Comparison of ENCODE assay signal across 18 mouse cellular contexts in the genomic region with DNA sequence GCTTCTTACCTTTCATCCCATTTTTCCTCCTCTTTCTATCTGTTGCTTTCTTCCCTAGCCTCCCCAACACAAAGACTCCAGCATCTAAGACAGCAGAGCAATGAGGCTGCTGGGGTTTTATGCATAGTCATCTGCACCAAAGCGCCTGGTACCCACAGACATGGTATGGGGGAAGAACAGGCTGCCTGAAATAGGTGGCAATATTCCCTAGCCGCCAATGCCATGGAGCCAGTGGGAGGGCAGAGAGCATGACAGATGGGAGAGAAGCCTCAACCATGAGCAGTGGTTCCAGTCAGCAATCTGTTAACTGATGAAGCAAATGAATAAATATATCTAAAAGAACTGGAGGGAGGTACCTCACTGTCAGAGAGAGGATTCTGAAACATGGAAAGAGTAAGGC. TPM values are rescaled to one million over a fixed set of nuclear protein-coding genes. Genes with fewer than 3 reads are reported as not detected.
DNase-seq lines count a peak whose midpoint lies in the region; ATAC-seq and TF ChIP-seq lines count a peak whose summit lies in the region.
"Had no signal": no experiment of that assay in that cellular context is flagged by ENCODE, and none has a peak within 500 bp of the region (broad histone marks: within the 10 kb centered on the region; RNA-seq: fewer than 3 reads in every experiment).

No protein-coding gene starts in this region.

- H3K4me1 ChIP-seq in CH12.LX (ENCODE audit: control insufficient read depth in 1 of 2, insufficient read depth in 2 of 2), result peaks cover 34 to 82% of the 10 kb centered on the region in 2 experiments
- no peaks in the 10 kb centered on the region for H3K4me1 ChIP-seq in hindbrain, embryonic 10.5 days (replicated peaks)
- H3K4me1 ChIP-seq: forebrain, embryonic 12.5 days; neural tube, embryonic 13.5 days had no signal

- H3K9ac ChIP-seq in CH12.LX (ENCODE audit: insufficient read depth, low read depth), result no peak overlapping the region
- H3K9ac ChIP-seq: forebrain, embryonic 12.5 days; heart, embryonic 12.5 days; kidney, embryonic 15.5 days; neural tube, embryonic 13.5 days had no signal

- no peak for TF ChIP-seq RAD21 in CH12.LX (IDR thresholded peaks at IDR 0.05; ENCODE audit: low read depth, low read length)

- H3K9me3 ChIP-seq in CH12.LX (replicated peaks; ENCODE audit: low read length), result no peaks in the 10 kb centered on the region
- no peaks in the 10 kb centered on the region for H3K9me3 ChIP-seq in hindbrain, embryonic 10.5 days
- H3K9me3 ChIP-seq: forebrain, embryonic 12.5 days; heart, embryonic 12.5 days; kidney, embryonic 15.5 days; neural tube, embryonic 13.5 days had no signal

- TF ChIP-seq POLR2A in CH12.LX (IDR thresholded peaks at IDR 0.05; ENCODE audit: low read depth, low read length), result no peak

- H3K36me3 ChIP-seq in CH12.LX (replicated peaks in 1 of 2; ENCODE audit: control insufficient read depth in 1 of 2, insufficient read depth in 1 of 2, low read length in 1 of 2), result peaks cover 5 to 15% of the 10 kb centered on the region in 2 experiments
- H3K36me3 ChIP-seq in hindbrain, embryonic 10.5 days, result no peaks in the 10 kb centered on the region
- H3K36me3 ChIP-seq: forebrain, embryonic 12.5 days; kidney, embryonic 15.5 days had no signal

- peaks cover 86% of the 10 kb centered on the region for H3K79me2 ChIP-seq in CH12.LX (replicated peaks; ENCODE audit: control insufficient read depth, extremely low read depth, insufficient read depth, poor library complexity, severe bottlenecking)

- H3K27me3 ChIP-seq in CH12.LX (replicated peaks), result no peaks in the 10 kb centered on the region
- H3K27me3 ChIP-seq in hindbrain, embryonic 10.5 days (ENCODE audit: insufficient read depth, poor library complexity, severe bottlenecking), result no peaks in the 10 kb centered on the region
- H3K27me3 ChIP-seq: forebrain, embryonic 12.5 days; heart, embryonic 12.5 days; kidney, embryonic 15.5 days; neural tube, embryonic 13.5 days had no signal

- H3K4me2 ChIP-seq in CH12.LX (ENCODE audit: insufficient read depth, low read depth, poor library complexity, severe bottlenecking), result 0 out of 2 replicates have a peak overlapping the region, but pooled peaks have one; percentile 3
- H3K4me2 ChIP-seq: forebrain, embryonic 12.5 days; heart, embryonic 12.5 days; kidney, embryonic 15.5 days; neural tube, embryonic 13.5 days had no signal

- 87% methylated on average over 2 of the region's 2 CpGs for WGBS in hindbrain, embryonic 10.5 days

- dilution Hi-C loops in CH12.LX (cut with MboI; ENCODE audit: extremely low pct_ligation_motif_present, extremely low pct_unique_long_range_greater_than_20kb, low sequenced_read_pairs), result no loop called here

- ATAC-seq in erythroblast, adult 5-6 weeks (replicated peaks; ENCODE audit: low FRiP score, poor library complexity, severe bottlenecking), result 0 out of 2 replicates have a peak, but pooled peaks have one; percentile 44
- ATAC-seq: inflammation-experienced regulatory T-cells, adult 6 months had no signal

- peak overlapping the region; percentile 45; the same call in 1 of the 2 replicates for H3K27ac ChIP-seq in CH12.LX (ENCODE audit: insufficient read depth, low read depth)
- H3K27ac ChIP-seq in hindbrain, embryonic 10.5 days, result no peak overlapping the region
- H3K27ac ChIP-seq: forebrain, embryonic 12.5 days; kidney, embryonic 15.5 days; macrophage; neural tube, embryonic 13.5 days had no signal

- no peak for TF ChIP-seq EP300 in CH12.LX (IDR thresholded peaks at IDR 0.05; ENCODE audit: low read length)

- no peak overlapping the region for H3K4me3 ChIP-seq in CH12.LX (replicated peaks in 1 of 3; ENCODE audit: low read depth in 2 of 3, low read length in 2 of 3, poor library complexity in 1 of 3)
- H3K4me3 ChIP-seq in hindbrain, embryonic 10.5 days, result no peak overlapping the region
- H3K4me3 ChIP-seq: forebrain, embryonic 12.5 days; heart, embryonic 12.5 days; kidney, embryonic 15.5 days; neural tube, embryonic 13.5 days had no signal

- DNase-seq in layer of hippocampus, adult 18-20 months (ENCODE audit: low spot score in 2 of 2), result peak; percentile 78 to 87
- no peak for DNase-seq in layer of hippocampus, postnatal 25 days (ENCODE audit: extremely low spot score in 1 of 2, low spot score in 1 of 2)
- DNase-seq in CH12.LX (ENCODE audit: extremely low read depth), result no peak
- peak; percentile 23 for DNase-seq in cerebellum, adult 11-12 months
- no peak for DNase-seq in hindbrain, embryonic 10.5 days (ENCODE audit: low spot score)
- no peak for DNase-seq in lung, postnatal 36 days
- DNase-seq: adrenal gland, postnatal 25 days; gastrocnemius, postnatal 25 days; heart, postnatal 4 days; retina, postnatal 1 day had no signal

- in situ Hi-C loops in CH12.LX (cut with MboI; ENCODE audit: low pct_ligation_motif_present, low pct_unique_long_range_greater_than_20kb, low sequenced_read_pairs), result no loop called here

- no peak for TF ChIP-seq CTCF in CH12.LX (conservative IDR thresholded peaks at IDR 0.05 in 1 of 2, IDR thresholded peaks at IDR 0.05 in 1 of 2; ENCODE audit: low read depth in 2 of 2, low read length in 2 of 2)

TF ChIP-seq in CH12.LX, 34 proteins besides CTCF, POLR2A, EP300 and RAD21:
- TF ChIP-seq JUND (conservative IDR thresholded peaks at IDR 0.05; ENCODE audit: low read depth, low read length) (no peak), HCFC1 (IDR thresholded peaks at IDR 0.05; ENCODE audit: low read depth, low read length) (no peak), BHLHE40 (IDR thresholded peaks at IDR 0.05; ENCODE audit: low read depth, low read length) (no peak), ZNF384 (IDR thresholded peaks at IDR 0.05; ENCODE audit: low read depth, low read length) (no peak), MAZ (IDR thresholded peaks at IDR 0.05; ENCODE audit: low read depth, low read length) (no peak), SIN3A (IDR thresholded peaks at IDR 0.05; ENCODE audit: low read length) (no peak), ETS1 (conservative IDR thresholded peaks at IDR 0.05; ENCODE audit: low read depth, low read length) (no peak), PAX5 (IDR thresholded peaks at IDR 0.05; ENCODE audit: low read length) (no peak), TCF12 (IDR thresholded peaks at IDR 0.05; ENCODE audit: low read depth, low read length) (no peak), ZC3H11A (IDR thresholded peaks at IDR 0.05; ENCODE audit: low read depth, low read length) (no peak), ELF1 (IDR thresholded peaks at IDR 0.05; ENCODE audit: low read depth, low read length) (no peak), IRF4 (IDR thresholded peaks at IDR 0.05; ENCODE audit: low read depth, low read length) (no peak), USF1 (IDR thresholded peaks at IDR 0.05; ENCODE audit: low read depth, low read length) (no peak), RCOR1 (conservative IDR thresholded peaks at IDR 0.05; ENCODE audit: low read depth, low read length) (no peak), UBTF (IDR thresholded peaks at IDR 0.05; ENCODE audit: low read depth, low read length) (no peak), MEF2A (IDR thresholded peaks at IDR 0.05; ENCODE audit: borderline replicate concordance, low read depth, low read length) (no peak), CHD2 (IDR thresholded peaks at IDR 0.05; ENCODE audit: low read length) (no peak), JUN (IDR thresholded peaks at IDR 0.05; ENCODE audit: insufficient read depth, low read depth, low read length) (no peak), ZKSCAN1 (IDR thresholded peaks at IDR 0.05; ENCODE audit: borderline replicate concordance, low read depth, low read length) (no peak)

RNA-seq across cellular contexts. Expression of a gene that starts 10.2 kb away (rescaled TPM):
- total RNA-seq in layer of hippocampus, adult 18-20 months (2021), result 10 to 100 TPM; 50.9 to 51.6 TPM
- 10 to 100 TPM; 46.6 to 49.2 TPM for total RNA-seq in layer of hippocampus, postnatal 25 days (2021)
- total RNA-seq in CH12.LX (2012; rRNA removed), result 35.3 and 37.6 TPM in 2 replicates
- total RNA-seq in CH12.LX (2014; rRNA removed), result 33.8 and 35.9 TPM in 2 replicates
- 42.7 and 47.0 TPM in 2 replicates for polyA plus RNA-seq in CH12.LX (2012; ENCODE audit: insufficient read length, low read depth)
- total RNA-seq in erythroblast, adult 5-6 weeks (2015; ENCODE audit: low replicate concordance), result 17.3 and 21.5 TPM in 2 replicates
- total RNA-seq in erythroblast, adult 5-6 weeks (2017; ENCODE audit: low replicate concordance), result 22.6 and 27.2 TPM in 2 replicates
- polyA plus RNA-seq in hindbrain, embryonic 10.5 days (2016; fragmentation: Nextera tagmentation; extraction: Ambion mirVana), result 7.7 and 8.0 TPM in 2 replicates

RNA-seq across cellular contexts. Expression of a gene that starts 27.5 kb away (rescaled TPM):
- total RNA-seq in layer of hippocampus, adult 18-20 months (2021), result under 1 TPM; 0.54 to 0.71 TPM
- under 1 TPM; 0.34 to 0.77 TPM for total RNA-seq in layer of hippocampus, postnatal 25 days (2021)
- 4.2 and 5.7 TPM in 2 replicates for total RNA-seq in CH12.LX (2012; rRNA removed)
- total RNA-seq in CH12.LX (2014; rRNA removed), result 0.52 and 0.99 TPM in 2 replicates
- polyA plus RNA-seq in CH12.LX (2012; ENCODE audit: insufficient read length, low read depth), result 1.2 and 1.9 TPM in 2 replicates
- not detected in 2 replicates for total RNA-seq in erythroblast, adult 5-6 weeks (2015; ENCODE audit: low replicate concordance)
- total RNA-seq in erythroblast, adult 5-6 weeks (2017; ENCODE audit: low replicate concordance), result not detected in 2 replicates
- polyA plus RNA-seq in hindbrain, embryonic 10.5 days (2016; fragmentation: Nextera tagmentation; extraction: Ambion mirVana), result 0.41 TPM in 1 of 2 replicates, not detected in the other
- polyA plus RNA-seq: forebrain, embryonic 12.5 days had no signal

RNA-seq across cellular contexts. Expression of a gene that starts 28.0 kb away (rescaled TPM):
- total RNA-seq in layer of hippocampus, adult 18-20 months (2021), result 10 to 100 TPM; 14.7 to 15.8 TPM
- total RNA-seq in layer of hippocampus, postnatal 25 days (2021), result 10 to 100 TPM; 13.8 to 19.2 TPM
- total RNA-seq in CH12.LX (2012; rRNA removed) (30.9 and 37.2 TPM in 2 replicates), CH12.LX (2014; rRNA removed) (41.7 and 49.4 TPM in 2 replicates)
- 30.4 and 36.5 TPM in 2 replicates for polyA plus RNA-seq in CH12.LX (2012; ENCODE audit: insufficient read length, low read depth)
- 1.7 TPM in 1 of 2 replicates, not detected in the other for total RNA-seq in erythroblast, adult 5-6 weeks (2015; ENCODE audit: low replicate concordance)
- 1.4 and 1.5 TPM in 2 replicates for total RNA-seq in erythroblast, adult 5-6 weeks (2017; ENCODE audit: low replicate concordance)
- polyA plus RNA-seq in hindbrain, embryonic 10.5 days (2016; fragmentation: Nextera tagmentation; extraction: Ambion mirVana), result 28.4 and 34.0 TPM in 2 replicates

RNA-seq across cellular contexts. Expression of a gene that starts 55.4 kb away (rescaled TPM):
- total RNA-seq in layer of hippocampus, adult 18-20 months (2021), result under 1 TPM; 0.25 to 0.33 TPM
- under 1 TPM in 1 of 2 experiments, not detected in 1; 0.54 TPM for total RNA-seq in layer of hippocampus, postnatal 25 days (2021)
- not detected in 2 replicates for total RNA-seq in CH12.LX (2012; rRNA removed)
- total RNA-seq in CH12.LX (2014; rRNA removed), result not detected in 2 replicates
- polyA plus RNA-seq in CH12.LX (2012; ENCODE audit: insufficient read length, low read depth), result not detected in 2 replicates
- total RNA-seq in erythroblast, adult 5-6 weeks (2015; ENCODE audit: low replicate concordance), result not detected in 2 replicates
- total RNA-seq in erythroblast, adult 5-6 weeks (2017; ENCODE audit: low replicate concordance), result not detected in 2 replicates
- not detected in 2 replicates for polyA plus RNA-seq in hindbrain, embryonic 10.5 days (2016; fragmentation: Nextera tagmentation; extraction: Ambion mirVana)
- total RNA-seq: adrenal gland, postnatal 25 days; gastrocnemius, postnatal 25 days; heart, postnatal 4 days had no signal
- polyA plus RNA-seq: embryonic facial prominence, embryonic 14.5 days; forebrain, embryonic 12.5 days; heart, embryonic 12.5 days; inflammation-experienced regulatory T-cells, adult 6 months; kidney, embryonic 15.5 days; macrophage had no signal

Comparison
In these comparisons a context has a peak if more than half of its experiments do, and no peak if none do; other contexts are left out.
1. DNase-seq: peak in layer of hippocampus, adult 18-20 months (2 of 2) and cerebellum, adult 11-12 months (single experiment); none in layer of hippocampus, postnatal 25 days (0 of 2), CH12.LX (single experiment), hindbrain, embryonic 10.5 days (single experiment) and lung, postnatal 36 days (single experiment).
2. RNA of a gene that starts 28.0 kb away (total RNA-seq): 30.9 to 49.4 TPM in CH12.LX, 13.8 to 19.2 TPM in layer of hippocampus, postnatal 25 days and 14.7 to 15.8 TPM in layer of hippocampus, adult 18-20 months; 1.4 to 1.7 TPM in erythroblast, adult 5-6 weeks; every median in the first group is over 4 times any median in the second.